Mouse (Mus musculus): ENCODE results near the gene Gjc3.

DNA sequence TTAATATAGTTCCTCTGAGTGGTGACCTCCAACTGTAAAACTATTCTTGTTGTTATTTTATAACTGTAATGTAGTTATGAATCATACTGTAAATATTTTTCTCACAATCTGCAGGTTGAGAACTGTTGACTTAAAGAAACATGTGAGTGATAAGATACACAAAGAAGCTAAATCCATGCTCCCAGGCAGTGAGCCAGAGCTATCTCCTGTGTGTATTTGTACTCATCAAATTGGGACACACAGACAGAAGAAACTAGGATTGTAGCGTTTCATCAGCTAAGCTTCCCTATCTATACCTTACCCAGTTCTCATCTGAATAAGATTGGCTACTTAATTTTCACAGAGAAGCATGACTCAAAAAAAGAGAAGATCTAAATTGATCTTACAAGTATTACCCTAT is 19.8 kb downstream of the Gjc3 start:
- TF ChIP-seq POLR2A (IDR thresholded peaks at IDR 0.05; ENCODE audit: low read depth, low read length) (no peak), CTCF (IDR thresholded peaks at IDR 0.05; ENCODE audit: extremely low read depth, insufficient read depth, insufficient read length, insufficient replicate concordance) (no peak)
